Mouse (Mus musculus): Measurements from ENCODE around the gene Akap3. TPM values are rescaled to one million over a fixed set of nuclear protein-coding genes. Genes with fewer than 3 reads are reported as not detected.

The Akap3 gene
- polyA plus RNA-seq, 1 experiment from 2014 or later = not detected

GRCm38 (mm10) chr6:126848712-126849704, 3.9 kb upstream of the Akap3 start, which contains the start of gene Ndufa9:
Ndufa9 (minus strand) TSS chr6:126849136.
- H3K9me3 ChIP-seq (ENCODE audit: control insufficient read depth, low read length) = no peaks in the 10 kb centered on the region
- H3K27ac ChIP-seq (replicated peaks; ENCODE audit: low read depth, low read length) = no peak within 1 kb of the TSS
- no peaks in the 10 kb centered on the region for H3K27me3 ChIP-seq (ENCODE audit: control insufficient read depth, insufficient read depth, low read length)
- DNase-seq (ENCODE audit: low spot score) = peak; percentile 94
- peaks cover 8% of the 10 kb centered on the region; the same call in 1 of the 2 replicates for H3K4me1 ChIP-seq (ENCODE audit: control insufficient read depth, insufficient read depth, low read length)
- H3K4me3 ChIP-seq (ENCODE audit: low read depth, low read length) = peak within 1 kb of the TSS; percentile 88
- H3K36me3 ChIP-seq (ENCODE audit: control insufficient read depth, insufficient read depth, low read length) = no peaks in the 10 kb centered on the region
- 5% methylated on average over 46 of the region's 46 CpGs for WGBS
- ATAC-seq (ENCODE audit: insufficient number of reproducible peaks, low FRiP score, low TSS enrichment, low read depth) = peak; percentile 51; the same call in 1 of the 2 replicates
- H3K4me2 ChIP-seq (ENCODE audit: low read depth, severe bottlenecking) = peak within 1 kb of the TSS; percentile 73
- peak within 1 kb of the TSS; percentile 83 for H3K9ac ChIP-seq (ENCODE audit: low read length)

- Histone ChIP-seq H3K27ac (replicated peaks; ENCODE audit: low read depth, low read length) (no peak overlapping the region), H3K4me3 (ENCODE audit: low read depth, low read length) (no peak overlapping the region), H3K27me3 (ENCODE audit: control insufficient read depth, insufficient read depth, low read length) (no peaks in the 10 kb centered on the region), H3K9ac (ENCODE audit: low read length) (no peak overlapping the region), H3K4me1 (ENCODE audit: control insufficient read depth, insufficient read depth, low read length) (no peaks in the 10 kb centered on the region), H3K36me3 (ENCODE audit: control insufficient read depth, insufficient read depth, low read length) (no peaks in the 10 kb centered on the region), H3K9me3 (ENCODE audit: control insufficient read depth, low read length) (no peaks in the 10 kb centered on the region), H3K4me2 (ENCODE audit: low read depth, severe bottlenecking) (no peak overlapping the region)
- 87% methylated on average over 8 of the region's 8 CpGs for WGBS
- DNase-seq (ENCODE audit: low spot score) (no peak), ATAC-seq (ENCODE audit: insufficient number of reproducible peaks, low FRiP score, low TSS enrichment, low read depth) (no peak)
Measured at GRCm38 (mm10) chr6:126877118-126877517, 24.2 kb downstream of the Akap3 start.

GRCm38 (mm10) chr6:126907378-126907777, 54.5 kb downstream of the Akap3 start:
- H3K27ac ChIP-seq (replicated peaks; ENCODE audit: low read depth, low read length) = no peak overlapping the region
- H3K4me3 ChIP-seq (ENCODE audit: low read depth, low read length) = no peak overlapping the region
- ATAC-seq (ENCODE audit: insufficient number of reproducible peaks, low FRiP score, low TSS enrichment, low read depth) (no peak), DNase-seq (ENCODE audit: low spot score) (no peak)
- H3K36me3 ChIP-seq (ENCODE audit: control insufficient read depth, insufficient read depth, low read length) = no peaks in the 10 kb centered on the region
- no peak overlapping the region for H3K9ac ChIP-seq (ENCODE audit: low read length)
- H3K4me1 ChIP-seq (ENCODE audit: control insufficient read depth, insufficient read depth, low read length) = no peaks in the 10 kb centered on the region
- WGBS = 78% methylated on average over 4 of the region's 5 CpGs
- H3K4me2 ChIP-seq (ENCODE audit: low read depth, severe bottlenecking) = no peak overlapping the region
- no peaks in the 10 kb centered on the region for H3K27me3 ChIP-seq (ENCODE audit: control insufficient read depth, insufficient read depth, low read length)
- no peaks in the 10 kb centered on the region for H3K9me3 ChIP-seq (ENCODE audit: control insufficient read depth, low read length)

GRCm38 (mm10) chr6:126907876-126908275, 55.0 kb downstream of the Akap3 start:
- Histone ChIP-seq H3K27me3 (ENCODE audit: control insufficient read depth, insufficient read depth, low read length) (no peaks in the 10 kb centered on the region), H3K36me3 (ENCODE audit: control insufficient read depth, insufficient read depth, low read length) (no peaks in the 10 kb centered on the region), H3K9me3 (ENCODE audit: control insufficient read depth, low read length) (no peaks in the 10 kb centered on the region), H3K4me1 (ENCODE audit: control insufficient read depth, insufficient read depth, low read length) (no peaks in the 10 kb centered on the region), H3K27ac (replicated peaks; ENCODE audit: low read depth, low read length) (no peak overlapping the region), H3K4me2 (ENCODE audit: low read depth, severe bottlenecking) (no peak overlapping the region), H3K4me3 (ENCODE audit: low read depth, low read length) (no peak overlapping the region), H3K9ac (ENCODE audit: low read length) (no peak overlapping the region)
- DNase-seq (ENCODE audit: low spot score) = no peak
- ATAC-seq (ENCODE audit: insufficient number of reproducible peaks, low FRiP score, low TSS enrichment, low read depth) = no peak
- 60% methylated on average over 3 of the region's 3 CpGs for WGBS

GRCm38 (mm10) chr6:126910727-126911126, 57.8 kb downstream of the Akap3 start:
- 85% methylated on average over 4 of the region's 4 CpGs for WGBS
- ATAC-seq (ENCODE audit: insufficient number of reproducible peaks, low FRiP score, low TSS enrichment, low read depth) (no peak), DNase-seq (ENCODE audit: low spot score) (no peak)
- H3K27ac ChIP-seq (replicated peaks; ENCODE audit: low read depth, low read length) = no peak overlapping the region
- H3K27me3 ChIP-seq (ENCODE audit: control insufficient read depth, insufficient read depth, low read length) = no peaks in the 10 kb centered on the region
- no peak overlapping the region for H3K4me3 ChIP-seq (ENCODE audit: low read depth, low read length)
- H3K4me2 ChIP-seq (ENCODE audit: low read depth, severe bottlenecking) = no peak overlapping the region
- H3K9ac ChIP-seq (ENCODE audit: low read length) = no peak overlapping the region
- H3K9me3 ChIP-seq (ENCODE audit: control insufficient read depth, low read length) = no peaks in the 10 kb centered on the region
- H3K36me3 ChIP-seq (ENCODE audit: control insufficient read depth, insufficient read depth, low read length) = no peaks in the 10 kb centered on the region
- H3K4me1 ChIP-seq (ENCODE audit: control insufficient read depth, insufficient read depth, low read length) = no peaks in the 10 kb centered on the region

GRCm38 (mm10) chr6:126914928-126915327, 62.0 kb downstream of the Akap3 start:
- Histone ChIP-seq H3K9me3 (ENCODE audit: control insufficient read depth, low read length) (no peaks in the 10 kb centered on the region), H3K36me3 (ENCODE audit: control insufficient read depth, insufficient read depth, low read length) (no peaks in the 10 kb centered on the region), H3K9ac (ENCODE audit: low read length) (no peak overlapping the region), H3K27ac (replicated peaks; ENCODE audit: low read depth, low read length) (no peak overlapping the region), H3K4me1 (ENCODE audit: control insufficient read depth, insufficient read depth, low read length) (no peaks in the 10 kb centered on the region), H3K4me3 (ENCODE audit: low read depth, low read length) (no peak overlapping the region), H3K4me2 (ENCODE audit: low read depth, severe bottlenecking) (no peak overlapping the region), H3K27me3 (ENCODE audit: control insufficient read depth, insufficient read depth, low read length) (no peaks in the 10 kb centered on the region)
- 85% methylated on average over 5 of the region's 5 CpGs for WGBS
- no peak for DNase-seq (ENCODE audit: low spot score)
- no peak for ATAC-seq (ENCODE audit: insufficient number of reproducible peaks, low FRiP score, low TSS enrichment, low read depth)

- ATAC-seq (ENCODE audit: insufficient number of reproducible peaks, low FRiP score, low TSS enrichment, low read depth) = no peak
- no peaks in the 10 kb centered on the region for H3K9me3 ChIP-seq (ENCODE audit: control insufficient read depth, low read length)
- H3K27me3 ChIP-seq (ENCODE audit: control insufficient read depth, insufficient read depth, low read length) = no peaks in the 10 kb centered on the region
- peaks cover 12% of the 10 kb centered on the region; the same call in 1 of the 2 replicates for H3K36me3 ChIP-seq (ENCODE audit: control insufficient read depth, insufficient read depth, low read length)
- peak within 1 kb of the TSS; percentile 38 for H3K4me2 ChIP-seq (ENCODE audit: low read depth, severe bottlenecking)
- peak within 1 kb of the TSS; percentile 22 for H3K9ac ChIP-seq (ENCODE audit: low read length)
- 12% methylated on average over 21 of the region's 21 CpGs for WGBS
- 0 out of 2 replicates have a peak, but pooled peaks cover 2% of the 10 kb centered on the region for H3K4me1 ChIP-seq (ENCODE audit: control insufficient read depth, insufficient read depth, low read length)
- DNase-seq (ENCODE audit: low spot score) = peak; percentile 26
- H3K27ac ChIP-seq (replicated peaks; ENCODE audit: low read depth, low read length) = no peak within 1 kb of the TSS
- no peak within 1 kb of the TSS for H3K4me3 ChIP-seq (ENCODE audit: low read depth, low read length)
Measured at GRCm38 (mm10) chr6:126921111-126921881, 68.4 kb downstream of the Akap3 start, which contains the start of gene Dyrk4. Dyrk4 (minus strand) TSS chr6:126921839.
